Mouse (Mus musculus) gastrocnemius, postnatal 36 days (tissue): Measurements from ENCODE around the gene Omt2b. TPM values are rescaled to one million over a fixed set of nuclear protein-coding genes. Genes with fewer than 3 reads are reported as not detected.
"Not testable (repeated sequence)": the region's sequence is repeated elsewhere in the genome, so short reads cannot be mapped to it uniquely, and the experiment has no call there.

Experiments used
- DNase-seq, 2 experiments: peaks; one replicate each; pipeline ENCODE4 v3.0.0; 2022
- intact Hi-C: fragments of 180-260 bp; cut with DNase I; formaldehyde crosslinking; loops from one replicate; pipeline ENCODE4 v1.15.1; 2025
- total RNA-seq, 2 experiments: library from RNA; stranded (reverse); gene quantifications; 2 replicates each; pipeline ENCODE4 v1.2.3; 2021

Omt2b gene
- total RNA-seq, 2 experiments from 2014 or later, result not detected

- intact Hi-C loops, result loop anchor here (10.0 kb wide), 1 partner anchor 205 kb away; no protein-coding TSS in a partner anchor
- DNase-seq, result not testable (repeated sequence)
Measured at GRCm38 (mm10) chr9:78350007-78350406, 22.6 kb downstream of the Omt2b start.

- intact Hi-C loops, result loop anchor here (10.0 kb wide), 1 partner anchor 203 kb away; no protein-coding TSS in a partner anchor
- no peak for DNase-seq
Measured at GRCm38 (mm10) chr9:78351504-78352220, 24.3 kb downstream of the Omt2b start.

GRCm38 (mm10) chr9:78354665-78355578 is 27.5 kb downstream of the Omt2b start:
- intact Hi-C loops, result loop anchor here (10.0 kb wide), 1 partner anchor 200 kb away; no protein-coding TSS in a partner anchor
- no peak for DNase-seq

- no peak for DNase-seq
- intact Hi-C loops, result loop anchor here (10.0 kb wide), 1 partner anchor 199 kb away; no protein-coding TSS in a partner anchor
Measured at GRCm38 (mm10) chr9:78355611-78356010, 28.2 kb downstream of the Omt2b start, which contains the start of gene Gsta2. Gene Gsta2 (minus strand): TSS chr9:78355788.

- DNase-seq, result peak; percentile 17 to 22
Measured at GRCm38 (mm10) chr9:78358053-78358452, 30.7 kb downstream of the Omt2b start.

GRCm38 (mm10) chr9:78359750-78360483 is 32.5 kb downstream of the Omt2b start:
- intact Hi-C loops, result loop anchor here (10.0 kb wide), 1 partner anchor 195 kb away; no protein-coding TSS in a partner anchor
- no peak for DNase-seq

More at GRCm38 (mm10) chr9:78358053-78358452, 30.7 kb downstream of the Omt2b start:
- intact Hi-C loops, result loop anchor here (10.0 kb wide), 1 partner anchor 197 kb away; no protein-coding TSS in a partner anchor

GRCm38 (mm10) chr9:78360484-78360872 is 33.1 kb downstream of the Omt2b start:
- intact Hi-C loops, result no loop called here
- DNase-seq, result no peak

- intact Hi-C loops, result no loop called here
- DNase-seq, result no peak
Measured at GRCm38 (mm10) chr9:78363374-78363773, 36.0 kb downstream of the Omt2b start.

GRCm38 (mm10) chr9:78364701-78365100 is 37.3 kb downstream of the Omt2b start:
- DNase-seq, result no peak
- intact Hi-C loops, result no loop called here

- intact Hi-C loops, result no loop called here
- no peak for DNase-seq
Measured at GRCm38 (mm10) chr9:78365850-78366544, 38.6 kb downstream of the Omt2b start.

- intact Hi-C loops, result not testable (repeated sequence)
Measured at GRCm38 (mm10) chr9:78367959-78368358, 40.6 kb downstream of the Omt2b start, which contains the start of gene Dppa5a. Gene Dppa5a (minus strand): TSS chr9:78368177.

GRCm38 (mm10) chr9:78368671-78369293 is 41.4 kb downstream of the Omt2b start:
- DNase-seq, result no peak
- intact Hi-C loops, result no loop called here

More at GRCm38 (mm10) chr9:78367959-78368358, 40.6 kb downstream of the Omt2b start, which contains the start of gene Dppa5a:
- not testable (repeated sequence) for DNase-seq

- intact Hi-C loops, result no loop called here
Measured at GRCm38 (mm10) chr9:78369349-78369748, 42.0 kb downstream of the Omt2b start.

GRCm38 (mm10) chr9:78369786-78370185 is 42.4 kb downstream of the Omt2b start:
- no peak for DNase-seq
- intact Hi-C loops, result no loop called here

More at GRCm38 (mm10) chr9:78369349-78369748, 42.0 kb downstream of the Omt2b start:
- no peak for DNase-seq

- DNase-seq, result no peak
- intact Hi-C loops, result no loop called here
Measured at GRCm38 (mm10) chr9:78371441-78371840, 44.1 kb downstream of the Omt2b start.

GRCm38 (mm10) chr9:78372827-78373504 is 45.6 kb downstream of the Omt2b start:
- intact Hi-C loops, result no loop called here
- no peak for DNase-seq

GRCm38 (mm10) chr9:78374397-78374796 is 47.0 kb downstream of the Omt2b start:
- intact Hi-C loops, result no loop called here
- no peak for DNase-seq

- DNase-seq, result no peak
- intact Hi-C loops, result no loop called here
Measured at GRCm38 (mm10) chr9:78374885-78375389, 47.5 kb downstream of the Omt2b start.
